Mouse (Mus musculus) heart, adult 2 months (tissue): ENCODE measurements around the gene 1700123L14Rik.

Experiments
- CTCF ChIP-seq: fragments of 200-600 bp; IDR thresholded peaks from 2 replicates; pipeline ENCODE4 v1.8.1; 2022; ENCODE audit warnings: antibody characterized with exemption, mild to moderate bottlenecking, moderate library complexity
- EP300 ChIP-seq: fragments of 200-500 bp; IDR thresholded peaks from 2 replicates; pipeline ENCODE4 v1.6.1; 2011; ENCODE audit warnings: low read depth, low read length, control low read depth; ENCODE audit not compliant: insufficient read depth

GRCm38 (mm10) chr6:96183392-96183791 lies 17.3 kb upstream of the 1700123L14Rik start:
- TF ChIP-seq CTCF (no peak), EP300 (no peak)
